Mouse (Mus musculus): ENCODE results near the gene Tcap. TPM values are rescaled to one million over a fixed set of nuclear protein-coding genes. Genes with fewer than 3 reads are reported as not detected.
"Not testable (repeated sequence)": the region's sequence is repeated elsewhere in the genome, so short reads cannot be mapped to it uniquely, and the experiment has no call there.

Gene Tcap
- total and polyA plus RNA-seq, 3 experiments: not detected

DNA sequence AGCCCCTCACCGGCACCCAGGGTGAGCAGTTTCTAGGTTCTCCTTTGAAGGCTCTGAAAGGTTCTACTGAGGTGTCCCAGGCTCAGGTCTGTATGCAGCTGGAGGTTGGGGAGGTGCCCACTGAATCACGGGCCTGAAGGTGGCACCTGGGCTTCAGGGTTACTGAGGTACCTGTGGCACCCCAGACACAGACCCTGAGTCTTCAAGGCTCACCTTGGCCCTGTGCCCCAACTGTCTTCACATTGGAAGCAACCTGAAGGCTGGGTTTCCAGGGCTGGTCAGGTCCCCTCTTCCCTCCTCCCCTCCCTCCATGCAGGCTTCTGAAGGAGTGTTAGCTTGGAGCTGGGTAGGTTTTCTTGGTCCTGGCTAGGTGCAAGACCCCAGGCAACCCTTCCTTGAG lies 2.0 kb upstream of the Tcap start:
- Histone ChIP-seq H3K36me3 (replicated peaks in 1 of 2; ENCODE audit: control insufficient read depth in 1 of 2, insufficient read depth in 1 of 2, low read length in 1 of 2) (peaks cover 41 to 63% of the 10 kb centered on the region in 2 experiments), H3K9me3 (replicated peaks; ENCODE audit: low read length) (no peaks in the 10 kb centered on the region)

DNA sequence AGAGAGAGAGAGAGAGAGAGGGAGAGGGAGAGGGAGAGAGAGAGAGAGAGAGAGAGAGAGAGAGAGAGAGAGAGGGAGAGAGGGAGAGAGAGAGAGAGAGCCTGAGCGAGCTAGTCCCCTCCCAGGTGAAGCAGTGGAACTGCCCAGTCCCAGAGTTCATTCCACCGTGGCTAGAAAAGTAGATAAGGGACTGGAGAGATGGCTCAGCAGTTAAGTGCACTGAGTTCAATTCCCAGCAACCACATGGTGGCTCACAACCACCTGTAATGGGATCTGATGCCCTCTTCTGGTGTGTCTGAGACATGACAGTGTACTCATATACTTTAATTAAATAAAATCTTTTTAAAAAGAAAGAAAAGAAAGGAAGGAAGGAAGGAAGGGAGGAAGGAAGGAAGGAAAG lies 1.2 kb upstream of the Tcap start:
- dilution Hi-C loops (cut with MboI; ENCODE audit: extremely low pct_ligation_motif_present, extremely low pct_unique_long_range_greater_than_20kb, low sequenced_read_pairs); H3K27me3 ChIP-seq (replicated peaks); H3K27ac ChIP-seq (ENCODE audit: insufficient read depth, low read depth); H3K79me2 ChIP-seq (replicated peaks; ENCODE audit: control insufficient read depth, extremely low read depth, insufficient read depth, poor library complexity, severe bottlenecking); DNase-seq (ENCODE audit: extremely low read depth); H3K4me3 ChIP-seq (replicated peaks in 1 of 3; ENCODE audit: low read depth in 2 of 3, low read length in 2 of 3, poor library complexity in 1 of 3); H3K4me1 ChIP-seq (ENCODE audit: control insufficient read depth in 1 of 2, insufficient read depth in 2 of 2); H3K9me3 ChIP-seq (replicated peaks; ENCODE audit: low read length); H3K9ac ChIP-seq (ENCODE audit: insufficient read depth, low read depth); in situ Hi-C loops (cut with MboI; ENCODE audit: low pct_ligation_motif_present, low pct_unique_long_range_greater_than_20kb, low sequenced_read_pairs); H3K4me2 ChIP-seq (ENCODE audit: insufficient read depth, low read depth, poor library complexity, severe bottlenecking): not testable (repeated sequence)
- peak in 1 of 2 experiments; percentile 44; a peak in 2 of 4 replicates for TF ChIP-seq CTCF (conservative IDR thresholded peaks at IDR 0.05 in 1 of 2, IDR thresholded peaks at IDR 0.05 in 1 of 2; ENCODE audit: low read depth in 2 of 2, low read length in 2 of 2)
- H3K36me3 ChIP-seq (replicated peaks in 1 of 2; ENCODE audit: control insufficient read depth in 1 of 2, insufficient read depth in 1 of 2, low read length in 1 of 2): peaks cover 34 to 55% of the 10 kb centered on the region in 2 experiments

More for the DNA sequence above, 2.0 kb upstream of the Tcap start:
- in situ Hi-C loops (cut with MboI; ENCODE audit: low pct_ligation_motif_present, low pct_unique_long_range_greater_than_20kb, low sequenced_read_pairs): no loop called here
- Histone ChIP-seq H3K27ac (ENCODE audit: insufficient read depth, low read depth) (no peak overlapping the region), H3K79me2 (replicated peaks; ENCODE audit: control insufficient read depth, extremely low read depth, insufficient read depth, poor library complexity, severe bottlenecking) (no peaks in the 10 kb centered on the region), H3K27me3 (replicated peaks) (no peaks in the 10 kb centered on the region), H3K9ac (ENCODE audit: insufficient read depth, low read depth) (no peak overlapping the region), H3K4me1 (ENCODE audit: control insufficient read depth in 1 of 2, insufficient read depth in 2 of 2) (no peaks in the 10 kb centered on the region), H3K4me2 (ENCODE audit: insufficient read depth, low read depth, poor library complexity, severe bottlenecking) (no peak overlapping the region), H3K4me3 (replicated peaks in 1 of 3; ENCODE audit: low read depth in 2 of 3, low read length in 2 of 3, poor library complexity in 1 of 3) (no peak overlapping the region)
- DNase-seq (ENCODE audit: extremely low read depth): no peak
- dilution Hi-C loops (cut with MboI; ENCODE audit: extremely low pct_ligation_motif_present, extremely low pct_unique_long_range_greater_than_20kb, low sequenced_read_pairs): no loop called here
- no peak for TF ChIP-seq RAD21 (IDR thresholded peaks at IDR 0.05; ENCODE audit: low read depth, low read length)
- no peak for TF ChIP-seq E2F4 (IDR thresholded peaks at IDR 0.05; ENCODE audit: insufficient replicate concordance, low read depth, low read length)
- no peak for TF ChIP-seq UBTF (IDR thresholded peaks at IDR 0.05; ENCODE audit: low read depth, low read length)
- TF ChIP-seq NELFE (IDR thresholded peaks at IDR 0.05; ENCODE audit: low read depth, low read length): no peak

DNA sequence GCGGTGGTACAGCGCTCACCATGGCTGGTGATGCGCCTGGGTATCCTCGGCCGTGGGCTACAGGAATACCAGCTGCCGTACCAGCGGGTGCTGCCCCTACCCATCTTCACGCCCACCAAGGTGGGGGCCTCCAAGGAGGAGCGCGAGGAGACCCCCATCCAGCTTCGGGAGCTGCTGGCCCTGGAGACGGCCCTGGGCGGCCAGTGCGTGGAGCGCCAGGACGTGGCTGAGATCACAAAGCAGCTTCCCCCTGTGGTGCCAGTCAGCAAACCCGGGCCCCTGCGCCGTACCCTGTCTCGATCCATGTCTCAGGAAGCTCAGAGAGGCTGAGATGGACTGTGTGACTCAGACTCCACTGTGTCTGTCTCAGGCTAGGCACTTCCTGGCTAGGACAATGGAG lies 605 bp downstream of the Tcap start:
- Histone ChIP-seq H3K27ac (ENCODE audit: insufficient read depth, low read depth) (no peak overlapping the region), H3K27me3 (replicated peaks) (peaks cover 7% of the 10 kb centered on the region), H3K4me1 (ENCODE audit: control insufficient read depth in 1 of 2, insufficient read depth in 2 of 2) (peaks cover 0 to 3% of the 10 kb centered on the region in 2 experiments; a peak in 2 of 4 replicates), H3K9ac (ENCODE audit: insufficient read depth, low read depth) (no peak overlapping the region), H3K9me3 (replicated peaks; ENCODE audit: low read length) (no peaks in the 10 kb centered on the region), H3K79me2 (replicated peaks; ENCODE audit: control insufficient read depth, extremely low read depth, insufficient read depth, poor library complexity, severe bottlenecking) (no peaks in the 10 kb centered on the region), H3K36me3 (replicated peaks in 1 of 2; ENCODE audit: control insufficient read depth in 1 of 2, insufficient read depth in 1 of 2, low read length in 1 of 2) (peaks cover 15 to 37% of the 10 kb centered on the region in 2 experiments), H3K4me2 (ENCODE audit: insufficient read depth, low read depth, poor library complexity, severe bottlenecking) (no peak overlapping the region), H3K4me3 (replicated peaks in 1 of 3; ENCODE audit: low read depth in 2 of 3, low read length in 2 of 3, poor library complexity in 1 of 3) (no peak overlapping the region)
- TF ChIP-seq JUND (conservative IDR thresholded peaks at IDR 0.05; ENCODE audit: low read depth, low read length) (no peak), TBP (conservative IDR thresholded peaks at IDR 0.05; ENCODE audit: low read depth, low read length) (no peak), ZC3H11A (IDR thresholded peaks at IDR 0.05; ENCODE audit: low read depth, low read length) (no peak), GABPA (IDR thresholded peaks at IDR 0.05; ENCODE audit: insufficient replicate concordance, low read depth, low read length) (no peak), CTCF (conservative IDR thresholded peaks at IDR 0.05 in 1 of 2, IDR thresholded peaks at IDR 0.05 in 1 of 2; ENCODE audit: low read depth in 2 of 2, low read length in 2 of 2) (no peak), UBTF (IDR thresholded peaks at IDR 0.05; ENCODE audit: low read depth, low read length) (no peak), POLR2AphosphoS2 (IDR thresholded peaks at IDR 0.05; ENCODE audit: low read depth, low read length) (no peak), POLR2A (IDR thresholded peaks at IDR 0.05; ENCODE audit: low read depth, low read length) (no peak), NELFE (IDR thresholded peaks at IDR 0.05; ENCODE audit: low read depth, low read length) (no peak), HCFC1 (IDR thresholded peaks at IDR 0.05; ENCODE audit: low read depth, low read length) (no peak), E2F4 (IDR thresholded peaks at IDR 0.05; ENCODE audit: insufficient replicate concordance, low read depth, low read length) (no peak), TCF12 (IDR thresholded peaks at IDR 0.05; ENCODE audit: low read depth, low read length) (no peak), RCOR1 (conservative IDR thresholded peaks at IDR 0.05; ENCODE audit: low read depth, low read length) (no peak), CHD1 (IDR thresholded peaks at IDR 0.05; ENCODE audit: low read depth, low read length) (no peak), SIN3A (IDR thresholded peaks at IDR 0.05; ENCODE audit: low read length) (no peak), ELF1 (IDR thresholded peaks at IDR 0.05; ENCODE audit: low read depth, low read length) (no peak), KAT2A (IDR thresholded peaks at IDR 0.05; ENCODE audit: insufficient replicate concordance, low read length) (no peak), NRF1 (IDR thresholded peaks at IDR 0.05; ENCODE audit: low read depth, low read length) (no peak), ZKSCAN1 (IDR thresholded peaks at IDR 0.05; ENCODE audit: borderline replicate concordance, low read depth, low read length) (no peak)
- no peak for DNase-seq (ENCODE audit: extremely low read depth)
- dilution Hi-C loops (cut with MboI; ENCODE audit: extremely low pct_ligation_motif_present, extremely low pct_unique_long_range_greater_than_20kb, low sequenced_read_pairs) (no loop called here), in situ Hi-C loops (cut with MboI; ENCODE audit: low pct_ligation_motif_present, low pct_unique_long_range_greater_than_20kb, low sequenced_read_pairs) (no loop called here)
